Mouse (Mus musculus) olfactory bulb, adult 2 months (tissue): Measurements from ENCODE around the gene Polr3b. TPM values are rescaled to one million over a fixed set of nuclear protein-coding genes. Genes with fewer than 3 reads are reported as not detected.
A peak's percentile ranks its signal among the peaks of the same experiment; 100 is the strongest.

Source experiments
- H3K27ac ChIP-seq: fragments of 200-500 bp; 2 replicates; pipeline ENCODE4 v1.5.1; 2012; ENCODE audit warnings: low read depth, low read length; ENCODE audit not compliant: insufficient read depth
- H3K4me1 ChIP-seq: fragments of 200-500 bp; 2 replicates; pipeline ENCODE4 v1.6.1; 2012; ENCODE audit warnings: low read length; ENCODE audit not compliant: control insufficient read depth, insufficient read depth
- H3K4me3 ChIP-seq: fragments of 200-500 bp; 2 replicates; pipeline ENCODE4 v1.5.1; 2012; ENCODE audit warnings: mild to moderate bottlenecking, low read depth, low read length, moderate library complexity; ENCODE audit not compliant: insufficient read depth
- CTCF ChIP-seq: fragments of 200-500 bp; IDR thresholded peaks from 2 replicates; pipeline ENCODE4 v1.5.1; 2012; ENCODE audit warnings: low read depth, mild to moderate bottlenecking, low read length, moderate library complexity; ENCODE audit not compliant: insufficient read depth
- POLR2A ChIP-seq: fragments of 200-500 bp; IDR thresholded peaks from 2 replicates; pipeline ENCODE4 v1.6.1; 2012; ENCODE audit warnings: mild to moderate bottlenecking, low read depth, low read length, moderate library complexity; ENCODE audit not compliant: insufficient read depth
- WGBS: fragments of 180-500 bp; shearing (Covaris S2); methylation state at CpG from one replicate; pipeline ENCODE4 v1.1.7; 2018; 5-methylcytosine and 5-hydroxymethylcytosine counted together
- polyA plus RNA-seq: library from polyadenylated mRNA; stranded (reverse); fragments of >200 nt; gene quantifications from 2 replicates; pipeline ENCODE4 v1.2.4, GENCODE M21; 2012; ENCODE audit warnings: low replicate concordance; ENCODE audit not compliant: missing spikeins, insufficient read depth, insufficient read length

The Polr3b gene
- polyA plus RNA-seq, 1 experiment, result not detected

- no peak for TF ChIP-seq POLR2A
- TF ChIP-seq CTCF, result no peak
- H3K27ac ChIP-seq, result peak overlapping the region; percentile 75
Observed at GRCm38 (mm10) chr10:84582236-84582635, 39.9 kb upstream of the Polr3b start.

GRCm38 (mm10) chr10:84584451-84585293, 37.4 kb upstream of the Polr3b start:
- TF ChIP-seq POLR2A (no peak), CTCF (no peak)
- H3K27ac ChIP-seq, result peak overlapping the region; percentile 50
- peaks cover 15% of the 10 kb centered on the region for H3K4me1 ChIP-seq
- H3K4me3 ChIP-seq, result no peak overlapping the region
- 56% methylated on average over 11 of the region's 11 CpGs for WGBS

More at GRCm38 (mm10) chr10:84582236-84582635, 39.9 kb upstream of the Polr3b start:
- no peak overlapping the region for H3K4me3 ChIP-seq
- 32% methylated on average over 7 of the region's 7 CpGs for WGBS
- H3K4me1 ChIP-seq, result peaks cover 23% of the 10 kb centered on the region

- Histone ChIP-seq H3K4me3 (no peak overlapping the region), H3K4me1 (peaks cover 15% of the 10 kb centered on the region), H3K27ac (peak overlapping the region; percentile 50)
- 86% methylated on average over 2 of the region's 2 CpGs for WGBS
- TF ChIP-seq POLR2A, result no peak
- no peak for TF ChIP-seq CTCF
Observed at GRCm38 (mm10) chr10:84585294-84585650, 36.8 kb upstream of the Polr3b start.

GRCm38 (mm10) chr10:84590956-84591355, 31.1 kb upstream of the Polr3b start:
- Histone ChIP-seq H3K4me1 (no peaks in the 10 kb centered on the region), H3K27ac (no peak overlapping the region), H3K4me3 (no peak overlapping the region)
- TF ChIP-seq CTCF (no peak), POLR2A (no peak)
- WGBS, result 85% methylated on average over 14 of the region's 14 CpGs

GRCm38 (mm10) chr10:84591640-84592148, 30.4 kb upstream of the Polr3b start:
- no peak overlapping the region for H3K27ac ChIP-seq
- TF ChIP-seq CTCF (no peak), POLR2A (no peak)
- no peaks in the 10 kb centered on the region for H3K4me1 ChIP-seq
- H3K4me3 ChIP-seq, result no peak overlapping the region
- 85% methylated on average over 2 of the region's 2 CpGs for WGBS

GRCm38 (mm10) chr10:84592745-84593144, 29.3 kb upstream of the Polr3b start:
- no peak overlapping the region for H3K27ac ChIP-seq
- TF ChIP-seq POLR2A (no peak), CTCF (no peak)
- 43% methylated on average over 3 of the region's 3 CpGs for WGBS
- H3K4me3 ChIP-seq, result no peak overlapping the region
- no peaks in the 10 kb centered on the region for H3K4me1 ChIP-seq

- Histone ChIP-seq H3K4me3 (no peak overlapping the region), H3K4me1 (no peaks in the 10 kb centered on the region; the same call in 1 of the 2 replicates), H3K27ac (no peak overlapping the region)
- WGBS, result 41% methylated on average over 3 of the region's 3 CpGs
- TF ChIP-seq POLR2A, result no peak
- no peak for TF ChIP-seq CTCF
Observed at GRCm38 (mm10) chr10:84597127-84597785, 24.8 kb upstream of the Polr3b start.

GRCm38 (mm10) chr10:84598172-84598571, 23.9 kb upstream of the Polr3b start:
- TF ChIP-seq POLR2A, result no peak
- no peak for TF ChIP-seq CTCF
- Histone ChIP-seq H3K4me1 (peaks cover 1% of the 10 kb centered on the region; the same call in 1 of the 2 replicates), H3K27ac (no peak overlapping the region), H3K4me3 (no peak overlapping the region)
- WGBS, result 68% methylated on average over 1 of the region's 1 CpGs

GRCm38 (mm10) chr10:84600136-84600535, 22.0 kb upstream of the Polr3b start:
- 45% methylated on average over 6 of the region's 6 CpGs for WGBS
- peaks cover 2% of the 10 kb centered on the region; the same call in 1 of the 2 replicates for H3K4me1 ChIP-seq
- no peak overlapping the region for H3K4me3 ChIP-seq
- H3K27ac ChIP-seq, result no peak overlapping the region
- TF ChIP-seq POLR2A (no peak), CTCF (no peak)
